8 mouse cellular contexts compared by ENCODE assay signal in genomic region chr5:25081545-25081944, GRCm38 (mm10). TPM values are rescaled to one million over a fixed set of nuclear protein-coding genes. Genes with fewer than 3 reads are reported as not detected.
A peak's percentile ranks its signal among the peaks of the same experiment; 100 is the strongest.
DNase-seq lines count a peak whose midpoint lies in the region; ATAC-seq and TF ChIP-seq lines count a peak whose summit lies in the region.

No protein-coding gene starts in this region.

- H3K4me2 ChIP-seq in forebrain, embryonic 12.5 days: no peak overlapping the region

- WGBS in olfactory bulb, adult 2 months: 58% methylated on average over 16 of the region's 16 CpGs
- 76% methylated on average over 16 of the region's 16 CpGs for WGBS in hindbrain, embryonic 10.5 days
- 81% methylated on average over 16 of the region's 16 CpGs for WGBS in forebrain, embryonic 12.5 days
- WGBS in cerebellum, adult 2 months: 93% methylated on average over 16 of the region's 16 CpGs

- H3K4me3 ChIP-seq in olfactory bulb, adult 2 months (ENCODE audit: insufficient read depth, low read depth, low read length): no peak overlapping the region
- no peak overlapping the region for H3K4me3 ChIP-seq in hindbrain, embryonic 10.5 days
- H3K4me3 ChIP-seq in forebrain, embryonic 12.5 days (replicated peaks): no peak overlapping the region
- H3K4me3 ChIP-seq in cerebellum, adult 2 months (replicated peaks; ENCODE audit: insufficient read depth, low read depth, low read length): no peak overlapping the region

- DNase-seq in 416B (ENCODE audit: low read depth): peak; percentile 74
- DNase-seq in CD4-positive, CD25-positive, alpha-beta regulatory T cell, adult 2 months (ENCODE audit: low read depth, low spot score): peak; percentile 68
- peak; percentile 80 to 88 for DNase-seq in layer of hippocampus, adult 18-20 months (ENCODE audit: low spot score in 2 of 2)
- peak; percentile 55 to 62 for DNase-seq in thymus, postnatal 36 days
- no peak for DNase-seq in hindbrain, embryonic 10.5 days (ENCODE audit: low spot score)
- DNase-seq in cerebellum, adult 2 months: no peak

- no peak for TF ChIP-seq POLR2A in olfactory bulb, adult 2 months (IDR thresholded peaks at IDR 0.05; ENCODE audit: insufficient read depth, low read depth, low read length)
- no peak for TF ChIP-seq POLR2A in cerebellum, adult 2 months (IDR thresholded peaks at IDR 0.05; ENCODE audit: borderline replicate concordance, insufficient read depth, low read length)

- H3K27me3 ChIP-seq in hindbrain, embryonic 10.5 days (ENCODE audit: insufficient read depth, poor library complexity, severe bottlenecking): no peaks in the 10 kb centered on the region
- H3K27me3 ChIP-seq in forebrain, embryonic 12.5 days: no peaks in the 10 kb centered on the region
- no peaks in the 10 kb centered on the region for H3K27me3 ChIP-seq in cerebellum, adult 2 months (ENCODE audit: control insufficient read depth, insufficient read depth, low read length)

- 0 out of 2 replicates have a peak overlapping the region, but pooled peaks have one; percentile 7 for H3K27ac ChIP-seq in olfactory bulb, adult 2 months (ENCODE audit: insufficient read depth, low read depth, low read length)
- no peak overlapping the region for H3K27ac ChIP-seq in hindbrain, embryonic 10.5 days
- H3K27ac ChIP-seq in forebrain, embryonic 12.5 days: no peak overlapping the region
- no peak overlapping the region for H3K27ac ChIP-seq in cerebellum, adult 2 months (ENCODE audit: insufficient read depth, low read length)

- H3K9ac ChIP-seq in forebrain, embryonic 12.5 days: no peak overlapping the region

- H3K36me3 ChIP-seq in hindbrain, embryonic 10.5 days: no peaks in the 10 kb centered on the region
- no peaks in the 10 kb centered on the region for H3K36me3 ChIP-seq in forebrain, embryonic 12.5 days (replicated peaks)

- ATAC-seq in forebrain, embryonic 12.5 days (ENCODE audit: low FRiP score): no peak

- no peak for TF ChIP-seq CTCF in olfactory bulb, adult 2 months (IDR thresholded peaks at IDR 0.05; ENCODE audit: insufficient read depth, low read depth, low read length)
- no peak for TF ChIP-seq CTCF in cerebellum, adult 2 months (IDR thresholded peaks at IDR 0.05; ENCODE audit: borderline replicate concordance, insufficient read depth, low read depth, low read length)

- peaks cover 33% of the 10 kb centered on the region for H3K4me1 ChIP-seq in olfactory bulb, adult 2 months (ENCODE audit: control insufficient read depth, insufficient read depth, low read length)
- H3K4me1 ChIP-seq in hindbrain, embryonic 10.5 days (replicated peaks): 0 out of 2 replicates have a peak, but pooled peaks cover 12% of the 10 kb centered on the region
- H3K4me1 ChIP-seq in forebrain, embryonic 12.5 days: peaks cover 7% of the 10 kb centered on the region
- H3K4me1 ChIP-seq in cerebellum, adult 2 months (ENCODE audit: control insufficient read depth, insufficient read depth, low read length): peaks cover 19% of the 10 kb centered on the region

- no peaks in the 10 kb centered on the region for H3K9me3 ChIP-seq in hindbrain, embryonic 10.5 days
- H3K9me3 ChIP-seq in forebrain, embryonic 12.5 days: no peaks in the 10 kb centered on the region

RNA-seq across cellular contexts. Expression of gene Prkag2, which starts 18.9 kb away (rescaled TPM):
- 100 to 1,000 TPM; 167 to 174 TPM for total RNA-seq in layer of hippocampus, adult 18-20 months (2021)
- polyA plus RNA-seq in olfactory bulb, adult 2 months (2012; ENCODE audit: insufficient read depth, insufficient read length, low replicate concordance, missing spikeins): not detected in 2 replicates
- 43.7 and 46.3 TPM in 2 replicates for polyA plus RNA-seq in hindbrain, embryonic 10.5 days (2016; fragmentation: Nextera tagmentation; extraction: Ambion mirVana)
- 55.0 and 60.2 TPM in 2 replicates for polyA plus RNA-seq in forebrain, embryonic 12.5 days (2016; fragmentation: Nextera tagmentation; extraction: Ambion mirVana)
- polyA plus RNA-seq in cerebellum, adult 2 months (2012; rRNA removed): 92.0 and 99.4 TPM in 2 replicates

Comparison
In these comparisons a context has a peak if more than half of its experiments do, and no peak if none do; other contexts are left out.
1. DNase-seq: peak in 416B (single experiment), CD4-positive, CD25-positive, alpha-beta regulatory T cell, adult 2 months (single experiment), layer of hippocampus, adult 18-20 months (2 of 2) and thymus, postnatal 36 days (2 of 2); none in hindbrain, embryonic 10.5 days (single experiment) and cerebellum, adult 2 months (0 of 2).